Mouse (Mus musculus) yolk sac, embryonic 10.5 days (tissue): ENCODE measurements at regions not wholly inside any gene's neighbourhood (a gene's known extent, or its start where the extent isn't known, plus 50 kb on each side); places are given as distances from the start of the nearest gene placed in this dataset.
A peak's percentile ranks its signal among the peaks of the same experiment; 100 is the strongest.

Source experiments
- DNase-seq: peaks from one replicate; pipeline ENCODE4 v3.0.0-alpha.2; 2017; ENCODE audit warnings: low spot score

GRCm38 (mm10) chr19:52565401-52565800 lies 301.3 kb downstream of the Ins1 start:
- DNase-seq, result no peak

- DNase-seq, result peak; percentile 2
Measured at GRCm38 (mm10) chr19:52534758-52535157, 270.7 kb downstream of the Ins1 start.

GRCm38 (mm10) chr19:52525509-52525908 lies 261.4 kb downstream of the Ins1 start:
- no peak for DNase-seq

GRCm38 (mm10) chr19:52503331-52503730 lies 239.2 kb downstream of the Ins1 start:
- DNase-seq, result no peak
